Mouse (Mus musculus) kidney, adult 2 months (tissue): ENCODE measurements around the gene Ano4.

ENCODE experiments used
- CTCF ChIP-seq: fragments of 200-500 bp; conservative IDR thresholded peaks from 2 replicates; pipeline ENCODE4 v1.5.1; 2011; ENCODE audit warnings: low read depth, mild to moderate bottlenecking, control low read depth, low read length, moderate library complexity, mixed read lengths; ENCODE audit not compliant: insufficient read depth, insufficient read length
- POLR2A ChIP-seq: fragments of 200-500 bp; IDR thresholded peaks from one replicate; pipeline ENCODE4 v1.6.1; 2011; ENCODE audit warnings: low read depth, low read length, control low read depth

DNA sequence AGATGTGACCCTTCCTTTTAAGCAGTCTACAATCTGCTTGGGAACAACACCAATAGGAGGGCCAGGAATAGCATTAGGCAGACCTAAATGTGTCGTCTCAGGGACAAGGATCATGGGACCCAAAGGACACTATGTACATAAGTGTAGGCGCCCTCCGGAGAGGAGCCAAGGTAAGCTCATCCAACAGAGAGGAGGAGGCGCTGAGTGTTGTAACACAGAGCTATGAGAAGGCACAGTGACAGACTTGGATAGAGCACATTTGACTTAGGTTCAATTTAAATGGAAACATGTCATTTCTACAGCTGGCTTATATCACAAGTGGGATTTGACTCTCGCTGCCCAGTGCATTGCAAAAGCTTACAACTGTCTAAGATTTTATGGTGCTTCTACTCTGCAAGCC lies 376.0 kb downstream of the Ano4 start:
- TF ChIP-seq POLR2A (no peak), CTCF (no peak)
